Mouse (Mus musculus): ENCODE results near the gene Slc2a3.

Gene Slc2a3

DNA sequence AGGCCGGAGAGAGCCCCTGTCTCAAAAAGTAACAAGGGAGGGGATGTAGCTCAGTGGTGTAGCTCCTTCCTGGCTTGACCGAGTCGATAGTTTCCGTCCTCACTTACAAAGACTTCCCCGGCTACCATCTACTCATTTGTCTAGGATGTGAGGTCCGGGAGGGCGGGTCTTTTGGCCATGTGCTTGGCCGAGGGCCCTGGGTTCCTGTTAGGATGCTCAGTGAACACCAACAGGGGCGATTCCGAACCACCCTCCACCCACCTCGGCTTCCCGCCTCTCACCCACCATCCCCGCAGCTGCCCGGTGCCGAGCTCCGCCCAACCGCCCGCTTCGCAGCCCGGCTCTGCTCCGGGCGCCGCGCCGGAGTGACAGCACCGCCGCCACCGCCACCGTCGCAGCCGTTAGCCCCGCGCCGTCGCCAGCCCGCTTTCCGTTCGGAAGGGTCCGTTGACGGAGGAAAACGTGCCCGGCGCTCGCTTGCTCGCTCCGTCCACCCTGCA lies at the start of gene Slc2a3:
TSS of gene Slc2a3 (minus strand) at position 340 of the 500 bp plus-strand sequence.
- DNase-seq: peak; percentile 59

DNA sequence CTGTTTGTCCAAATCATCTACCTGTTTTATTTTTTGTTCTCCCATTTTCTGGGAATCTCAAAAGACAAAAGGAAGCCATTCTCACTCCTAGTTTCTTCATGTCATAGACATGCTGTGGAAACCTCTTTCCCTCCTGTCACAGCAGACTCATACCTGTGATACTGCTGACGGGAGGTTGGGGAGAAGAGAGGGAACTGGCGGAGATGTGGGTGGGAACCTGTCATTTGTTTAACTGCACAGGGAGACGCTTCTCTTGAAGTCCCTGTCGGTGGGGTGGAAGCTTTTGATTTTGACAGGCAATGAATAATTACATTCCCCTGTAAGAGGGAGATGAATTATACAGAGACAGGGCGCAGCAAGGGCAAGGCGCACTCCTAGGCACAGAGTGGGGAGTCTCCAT lies 42.3 kb upstream of the Slc2a3 start:
- no peak for DNase-seq

DNA sequence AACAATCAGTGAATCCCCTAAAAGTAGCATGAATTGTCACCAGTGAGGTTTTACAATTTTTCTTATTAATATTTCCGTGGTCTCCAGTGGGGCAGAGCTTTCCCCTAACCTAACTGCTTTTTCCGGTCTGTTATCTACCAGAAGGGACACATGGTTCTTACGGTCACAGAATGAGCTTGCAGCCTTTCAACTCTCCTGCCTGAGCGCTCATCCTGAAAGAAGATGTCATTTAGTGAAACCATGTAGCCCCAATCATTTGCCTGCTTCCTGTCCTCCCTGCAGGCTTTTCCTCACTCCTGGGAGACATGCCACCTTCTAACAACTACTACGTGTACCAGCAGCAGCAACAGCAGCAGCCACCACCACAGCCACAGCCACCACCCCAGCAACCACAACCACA lies 36.1 kb upstream of the Slc2a3 start:
- no peak for DNase-seq

DNA sequence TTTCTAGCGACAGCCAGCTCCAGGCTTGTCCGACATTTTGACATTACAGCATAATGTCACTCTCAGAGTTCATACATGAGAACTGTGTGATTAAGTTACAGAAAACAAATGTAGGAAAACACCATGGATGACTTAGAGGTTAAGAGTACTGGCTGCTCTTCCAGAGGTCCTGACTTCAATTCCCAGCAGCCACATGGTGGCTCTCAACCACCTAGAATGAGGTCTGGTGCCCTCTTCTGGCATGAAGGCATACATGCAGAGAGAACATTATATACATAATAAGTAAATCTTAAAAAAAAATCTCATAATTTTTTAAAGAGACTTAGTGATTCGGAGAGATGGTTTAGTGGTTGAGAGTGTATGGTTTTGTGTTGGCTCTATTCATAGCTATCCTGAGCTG lies 35.5 kb upstream of the Slc2a3 start:
- no peak for DNase-seq

DNA sequence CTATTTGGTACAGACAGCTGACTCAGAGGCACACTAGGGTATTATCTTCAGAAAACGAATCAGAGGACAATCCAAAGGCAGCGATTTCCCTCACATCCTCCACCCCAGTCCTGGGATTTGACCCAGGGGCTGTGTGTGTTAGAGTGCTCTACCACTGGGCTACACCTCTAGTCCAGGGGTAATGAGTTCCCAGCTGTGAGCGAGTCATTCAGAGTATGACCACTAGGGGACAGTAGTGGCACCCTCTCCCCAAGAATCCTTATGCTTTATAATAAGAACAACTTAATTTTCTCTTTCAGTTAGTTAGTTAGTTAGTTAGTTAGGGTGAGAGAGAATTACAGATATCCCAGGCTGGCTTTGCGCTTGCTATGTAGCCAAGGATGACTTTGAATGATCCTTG lies 32.9 kb upstream of the Slc2a3 start:
- peak; percentile 60 for DNase-seq

DNA sequence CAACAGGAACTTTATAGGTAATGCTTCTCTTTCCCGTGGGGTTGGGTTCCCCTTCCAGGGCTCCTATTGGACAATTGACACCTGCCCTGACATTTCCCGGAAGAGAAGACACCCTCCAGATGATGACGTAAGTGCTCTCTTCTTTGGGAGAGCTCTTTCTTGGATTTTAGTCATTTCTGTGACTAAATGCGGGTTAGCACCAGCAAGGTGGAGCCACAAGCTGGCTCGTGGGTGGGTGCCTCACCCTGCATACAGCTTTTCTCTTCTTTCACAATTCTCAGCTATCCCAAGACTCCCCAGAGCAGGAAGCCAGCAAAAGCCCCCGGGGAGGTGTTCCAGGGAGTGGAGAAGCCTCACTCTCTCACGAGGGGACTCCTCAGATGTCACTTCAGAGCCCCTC lies 31.4 kb upstream of the Slc2a3 start:
- DNase-seq: no peak

GRCm38 (mm10) chr6:122828086-122828485 lies 26.6 kb upstream of the Slc2a3 start:
- peak; percentile 45 for DNase-seq

GRCm38 (mm10) chr6:122825923-122826742 lies 24.7 kb upstream of the Slc2a3 start:
- DNase-seq: peak; percentile 54

DNA sequence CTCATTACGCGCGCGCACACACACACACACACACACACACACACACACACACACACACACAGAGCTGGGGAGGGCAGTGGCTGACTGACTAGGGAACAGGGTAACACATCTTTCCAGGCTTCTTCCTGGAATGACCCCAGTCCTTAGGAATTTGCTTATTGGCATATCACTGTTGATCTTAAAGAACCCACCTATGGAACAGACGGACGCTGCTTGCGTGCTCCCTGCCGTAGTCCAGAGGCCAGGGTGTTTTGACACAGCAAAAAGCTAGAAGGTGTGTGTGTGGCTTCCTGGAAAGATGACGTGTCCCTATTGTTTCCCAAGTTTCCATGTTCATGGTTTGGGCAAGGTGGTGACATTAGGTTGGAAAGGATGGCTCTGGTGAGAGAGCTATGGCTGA lies 23.7 kb upstream of the Slc2a3 start:
- no peak for DNase-seq

- DNase-seq: no peak
Observed at GRCm38 (mm10) chr6:122824086-122824485, 22.6 kb upstream of the Slc2a3 start.

- no peak for DNase-seq
Observed at GRCm38 (mm10) chr6:122821822-122822221, 20.4 kb upstream of the Slc2a3 start.

- peak; percentile 67 for DNase-seq
Observed at GRCm38 (mm10) chr6:122820799-122821650, 19.6 kb upstream of the Slc2a3 start.

GRCm38 (mm10) chr6:122820071-122820798 lies 18.8 kb upstream of the Slc2a3 start:
- DNase-seq: peak; percentile 61

- DNase-seq: peak; percentile 72
Observed at GRCm38 (mm10) chr6:122819306-122820070, 18.0 kb upstream of the Slc2a3 start, which contains the start of gene Foxj2. TSS of gene Foxj2 (plus strand) at chr6:122819914.

DNA sequence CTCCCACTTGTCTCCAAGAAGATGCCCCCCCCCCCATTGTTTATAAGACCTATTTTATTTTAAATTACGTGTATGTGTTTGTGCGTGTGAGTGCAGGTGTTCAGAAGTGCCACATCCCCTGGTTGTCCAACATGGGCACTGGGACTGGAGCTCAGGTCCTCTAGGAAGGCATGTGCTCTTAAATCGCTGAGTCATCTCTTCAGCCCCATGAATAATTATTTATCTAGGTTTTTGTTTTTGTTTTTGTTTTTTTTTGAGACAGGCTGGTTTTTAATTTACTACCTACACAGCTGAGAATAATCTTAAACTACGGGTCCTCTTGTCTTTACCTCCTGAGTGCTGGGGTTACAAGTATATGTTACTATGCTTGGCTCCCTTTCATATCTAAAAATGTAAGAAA lies 12.2 kb upstream of the Slc2a3 start:
- DNase-seq: no peak

GRCm38 (mm10) chr6:122812716-122813115 lies 11.3 kb upstream of the Slc2a3 start:
- DNase-seq: no peak

DNA sequence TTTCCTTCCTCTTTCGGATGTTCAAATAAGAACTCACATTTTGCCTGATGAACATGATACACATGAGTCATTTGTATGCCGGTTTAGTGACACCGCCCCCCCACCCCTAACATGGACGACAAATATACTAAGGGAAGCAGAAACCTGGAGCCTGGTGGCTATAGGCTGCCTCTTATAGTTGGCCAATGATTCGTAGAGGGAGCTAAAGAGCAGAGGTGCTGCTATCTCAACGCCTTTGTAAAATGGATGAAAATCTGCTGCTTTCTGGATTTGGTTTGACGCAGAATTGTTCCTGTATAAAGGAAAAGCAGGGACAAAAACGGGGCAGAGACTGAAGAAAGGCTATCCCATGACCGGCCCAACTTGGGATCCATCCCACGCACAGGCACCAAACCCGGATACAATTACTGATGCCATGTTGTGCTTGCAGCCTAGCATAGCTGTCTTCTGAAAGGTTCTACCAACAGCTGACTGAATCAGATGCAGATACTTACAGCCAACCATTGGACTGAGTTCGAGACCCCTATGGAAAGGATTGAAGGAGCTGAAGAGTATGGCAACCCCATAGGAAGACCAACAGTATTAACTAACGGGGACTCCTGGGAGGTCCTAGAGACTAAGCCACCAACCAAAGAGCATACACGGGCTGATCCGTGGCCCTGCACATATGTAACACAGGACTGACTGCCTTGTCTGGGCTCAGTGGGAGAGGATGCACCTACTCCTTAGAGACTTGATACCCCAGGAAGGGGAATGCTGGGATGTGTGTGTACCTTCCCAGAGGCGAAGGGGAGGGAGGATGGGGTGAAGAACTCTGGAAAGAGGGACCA lies 10.5 kb upstream of the Slc2a3 start:
- DNase-seq: peak; percentile 56

DNA sequence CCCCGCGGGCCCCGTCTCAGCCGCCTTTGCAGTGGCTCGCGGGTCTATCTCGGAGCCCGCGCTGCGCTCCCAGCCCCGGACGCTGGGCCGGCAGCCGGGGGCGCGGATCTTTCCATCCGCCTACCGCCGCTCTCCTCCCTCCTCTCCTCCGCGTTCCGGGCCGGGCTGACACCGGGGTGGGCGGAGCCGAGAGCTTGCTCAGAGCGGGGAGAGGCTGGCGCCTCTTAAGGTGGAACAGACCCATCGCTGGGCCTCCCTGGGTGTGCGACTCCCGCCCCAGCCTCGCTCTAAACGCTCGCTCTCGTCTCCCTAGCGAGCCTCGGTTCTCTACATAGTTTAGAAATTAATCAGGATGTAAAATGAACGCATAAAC lies 9.8 kb upstream of the Slc2a3 start:
- peak; percentile 96 for DNase-seq

GRCm38 (mm10) chr6:122810615-122811279 lies 9.3 kb upstream of the Slc2a3 start:
- peak; percentile 89 for DNase-seq

DNA sequence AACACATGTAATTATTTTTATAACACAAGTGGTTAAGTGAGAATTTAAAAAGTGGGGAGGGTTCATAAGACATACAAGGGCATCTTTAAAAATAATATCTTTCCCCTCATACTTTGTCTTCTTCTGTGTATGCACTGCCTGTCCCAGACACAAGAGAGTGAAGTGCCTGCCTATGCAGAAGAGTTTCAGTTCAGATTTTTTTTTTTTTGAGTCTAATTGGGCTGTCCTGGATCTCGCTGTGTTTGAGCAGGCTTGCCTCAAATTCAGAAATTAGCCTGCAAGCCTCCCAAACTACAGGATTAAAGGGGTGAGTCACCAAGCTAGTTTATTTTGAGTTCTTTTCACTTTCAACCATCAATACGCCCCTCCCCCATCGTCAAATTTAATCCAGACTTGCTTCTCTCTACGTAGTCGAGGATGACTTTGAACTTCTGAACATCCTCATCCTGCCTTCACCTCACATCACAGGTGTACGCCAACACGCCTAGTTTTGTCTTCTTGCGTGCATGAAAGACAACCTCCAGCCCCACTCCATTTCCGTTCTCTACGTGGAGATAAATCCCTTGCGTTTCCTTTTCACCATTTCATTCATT lies 8.7 kb upstream of the Slc2a3 start:
- no peak for DNase-seq
